Mouse (Mus musculus): ENCODE measurements at regions not wholly inside any gene's neighbourhood (a gene's known extent, or its start where the extent isn't known, plus 50 kb on each side); places are given as distances from the start of the nearest gene placed in this dataset.

DNA sequence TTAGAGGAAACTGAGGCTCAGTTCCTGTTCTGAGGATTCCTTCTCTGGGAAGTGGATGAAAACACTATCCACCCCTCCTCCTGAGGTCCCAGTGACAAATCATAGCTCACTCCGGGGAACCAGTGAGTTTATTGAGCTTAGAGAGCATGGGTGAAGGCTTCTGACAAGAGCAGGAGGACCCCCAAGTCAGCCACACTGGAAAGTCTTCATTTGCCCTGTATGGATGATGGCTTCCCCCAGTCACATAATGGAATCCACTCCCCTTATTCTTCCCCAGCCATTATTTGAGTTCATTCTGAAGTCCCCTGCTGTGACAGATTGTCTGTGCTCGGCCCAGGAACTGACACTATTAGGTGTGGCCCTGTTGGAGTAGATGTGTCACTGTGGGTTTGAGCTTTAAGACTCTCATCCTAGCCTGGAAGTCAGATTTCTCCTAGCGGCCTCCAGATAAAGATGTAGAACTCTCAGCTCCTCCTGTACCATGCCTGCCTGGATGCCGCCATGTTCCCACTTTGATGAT lies 141.3 kb downstream of the Chst1 start:
- WGBS, result 84% methylated on average over 4 of the region's 4 CpGs
- Histone ChIP-seq H3K9me3 (no peaks in the 10 kb centered on the region), H3K27me3 (0 out of 2 replicates have a peak, but pooled peaks cover 3% of the 10 kb centered on the region), H3K9ac (no peak overlapping the region), H3K27ac (no peak overlapping the region), H3K4me1 (peaks cover 5% of the 10 kb centered on the region; the same call in 1 of the 2 replicates), H3K36me3 (no peaks in the 10 kb centered on the region), H3K4me2 (replicated peaks) (no peak overlapping the region), H3K4me3 (no peak overlapping the region)
- ATAC-seq (ENCODE audit: insufficient number of reproducible peaks, insufficient read depth, low FRiP score, low TSS enrichment), result no peak

DNA sequence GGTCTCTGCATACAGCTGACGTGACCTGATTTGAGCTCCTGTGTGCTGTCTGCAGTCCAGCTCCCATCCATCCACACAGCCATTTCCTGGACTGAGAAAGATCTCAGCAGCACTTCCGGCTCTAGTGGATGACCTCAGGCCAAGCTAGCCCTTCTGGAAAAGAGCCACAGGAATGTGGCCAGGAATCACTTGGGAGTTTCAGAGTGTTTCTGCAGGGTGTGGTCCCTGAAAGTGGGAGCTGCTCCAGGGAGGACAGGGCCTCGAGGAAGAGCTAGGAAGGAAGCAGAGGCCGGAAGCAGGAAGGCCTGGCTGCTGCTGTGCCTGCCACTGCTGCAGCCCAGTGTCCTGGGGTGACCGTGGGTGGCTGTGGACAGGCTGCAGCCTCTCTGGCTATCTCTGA lies 142.5 kb downstream of the Chst1 start:
- Histone ChIP-seq H3K27ac (peak overlapping the region; percentile 50; the same call in 1 of the 2 replicates), H3K4me1 (peaks cover 5% of the 10 kb centered on the region; the same call in 1 of the 2 replicates), H3K36me3 (no peaks in the 10 kb centered on the region), H3K27me3 (0 out of 2 replicates have a peak, but pooled peaks cover 3% of the 10 kb centered on the region), H3K9me3 (no peaks in the 10 kb centered on the region), H3K4me2 (replicated peaks) (no peak overlapping the region), H3K9ac (no peak overlapping the region), H3K4me3 (no peak overlapping the region)
- no peak for ATAC-seq (ENCODE audit: insufficient number of reproducible peaks, insufficient read depth, low FRiP score, low TSS enrichment)
- WGBS, result 59% methylated on average over 5 of the region's 5 CpGs

DNA sequence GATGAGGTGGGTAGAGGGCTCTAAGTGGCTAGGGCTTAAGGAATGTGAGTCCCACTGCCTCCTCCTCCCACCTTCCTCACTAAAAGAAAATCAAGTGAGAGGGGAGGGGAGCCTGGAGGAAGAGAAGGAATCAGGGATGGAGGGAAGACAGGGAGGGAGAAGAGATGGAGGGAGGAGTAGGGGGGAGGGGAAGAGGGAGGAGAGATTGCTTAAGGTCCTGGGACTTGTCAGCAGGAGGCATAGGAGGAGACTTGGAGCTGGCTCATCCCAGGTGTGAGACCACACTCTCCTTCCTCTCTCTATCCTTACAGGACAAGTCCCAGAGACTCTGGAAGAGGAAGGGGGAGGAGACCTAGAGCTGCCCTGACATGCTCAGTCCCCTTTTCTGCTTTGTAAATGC lies 143.2 kb downstream of the Chst1 start:
- ATAC-seq (ENCODE audit: insufficient number of reproducible peaks, insufficient read depth, low FRiP score, low TSS enrichment), result no peak
- no peaks in the 10 kb centered on the region for H3K9me3 ChIP-seq
- no peak overlapping the region for H3K4me3 ChIP-seq
- H3K27ac ChIP-seq, result peak overlapping the region; percentile 50; the same call in 1 of the 2 replicates
- peaks cover 5% of the 10 kb centered on the region; the same call in 1 of the 2 replicates for H3K4me1 ChIP-seq
- no peaks in the 10 kb centered on the region for H3K36me3 ChIP-seq
- 0 out of 2 replicates have a peak, but pooled peaks cover 3% of the 10 kb centered on the region for H3K27me3 ChIP-seq
- no peak overlapping the region for H3K9ac ChIP-seq
- H3K4me2 ChIP-seq (replicated peaks), result no peak overlapping the region

DNA sequence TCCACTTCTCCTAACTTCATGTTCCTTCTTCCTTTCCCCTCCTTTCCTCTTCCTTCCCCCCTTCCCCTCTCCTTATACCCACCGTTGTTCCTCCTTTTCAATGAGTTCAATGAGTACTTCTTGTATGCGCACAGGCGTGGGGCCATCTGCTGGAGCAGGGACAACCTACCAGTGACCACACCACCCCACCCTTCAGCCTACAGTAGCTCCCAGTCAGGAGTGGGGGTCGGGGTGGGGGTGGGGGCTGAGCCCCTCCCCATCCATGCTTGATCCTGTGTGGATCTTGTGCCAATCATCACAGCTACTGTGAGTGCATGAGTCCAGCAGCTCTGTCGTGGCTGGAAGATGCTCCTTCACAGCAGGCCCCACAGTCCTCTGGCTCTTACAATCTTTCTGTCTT lies 143.6 kb downstream of the Chst1 start:
- H3K4me1 ChIP-seq, result peaks cover 5% of the 10 kb centered on the region; the same call in 1 of the 2 replicates
- H3K9me3 ChIP-seq, result no peaks in the 10 kb centered on the region
- ATAC-seq (ENCODE audit: insufficient number of reproducible peaks, insufficient read depth, low FRiP score, low TSS enrichment), result no peak
- H3K36me3 ChIP-seq, result no peaks in the 10 kb centered on the region
- no peak overlapping the region for H3K9ac ChIP-seq
- no peak overlapping the region for H3K27ac ChIP-seq
- WGBS, result 36% methylated on average over 5 of the region's 5 CpGs
- H3K4me3 ChIP-seq, result no peak overlapping the region
- no peak overlapping the region; the same call in 1 of the 2 replicates for H3K4me2 ChIP-seq (replicated peaks)
- 0 out of 2 replicates have a peak, but pooled peaks cover 3% of the 10 kb centered on the region for H3K27me3 ChIP-seq

DNA sequence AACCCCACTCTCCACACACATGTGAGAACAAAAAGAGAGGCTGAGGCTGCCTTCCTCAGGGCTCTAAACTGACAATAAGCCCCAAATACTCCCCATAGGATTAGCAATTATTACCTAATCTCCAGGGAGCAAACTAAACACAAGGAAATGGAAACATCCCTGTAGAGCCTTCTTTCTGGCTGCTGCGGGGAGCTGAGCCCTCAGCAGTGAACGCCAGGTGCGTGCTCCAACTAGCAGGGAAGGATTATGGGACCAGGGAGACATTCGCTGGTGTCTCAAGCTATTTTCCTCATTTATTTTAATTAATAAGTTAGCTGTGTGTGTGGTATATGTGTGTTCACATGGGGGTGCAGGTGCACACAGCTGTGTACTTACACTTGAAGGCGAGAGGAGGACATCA lies 144.4 kb downstream of the Chst1 start:
- H3K27ac ChIP-seq, result no peak overlapping the region
- H3K4me2 ChIP-seq (replicated peaks), result no peak overlapping the region
- H3K27me3 ChIP-seq, result 0 out of 2 replicates have a peak, but pooled peaks cover 3% of the 10 kb centered on the region
- no peak for ATAC-seq (ENCODE audit: insufficient number of reproducible peaks, insufficient read depth, low FRiP score, low TSS enrichment)
- H3K4me3 ChIP-seq, result no peak overlapping the region
- 48% methylated on average over 5 of the region's 5 CpGs for WGBS
- H3K9me3 ChIP-seq, result no peaks in the 10 kb centered on the region
- no peaks in the 10 kb centered on the region for H3K36me3 ChIP-seq
- H3K9ac ChIP-seq, result no peak overlapping the region
- peaks cover 5% of the 10 kb centered on the region; the same call in 1 of the 2 replicates for H3K4me1 ChIP-seq

DNA sequence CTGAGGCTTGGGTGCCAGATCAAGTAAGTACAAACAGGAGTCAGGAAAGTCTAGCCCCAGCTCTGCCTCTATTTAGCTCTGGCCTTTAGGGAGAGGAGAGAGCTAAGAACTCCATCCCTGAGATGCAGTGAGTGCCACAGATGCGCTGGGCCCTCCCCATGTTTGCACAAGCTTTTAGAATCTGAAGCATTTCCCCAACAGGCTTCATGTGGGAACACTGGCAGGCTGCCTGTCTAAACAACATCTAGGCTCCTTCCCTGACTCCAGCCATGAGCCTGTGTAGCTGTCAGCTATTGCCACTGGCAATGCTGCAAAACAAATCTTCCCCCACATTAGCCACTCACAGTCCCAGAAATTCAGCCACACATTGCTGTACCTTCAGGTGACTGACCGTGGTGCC lies 147.9 kb downstream of the Chst1 start:
- Histone ChIP-seq H3K36me3 (no peaks in the 10 kb centered on the region), H3K27ac (no peak overlapping the region), H3K9ac (no peak overlapping the region), H3K27me3 (no peaks in the 10 kb centered on the region), H3K4me3 (no peak overlapping the region), H3K9me3 (no peaks in the 10 kb centered on the region), H3K4me2 (replicated peaks) (no peak overlapping the region), H3K4me1 (peaks cover 3% of the 10 kb centered on the region; the same call in 1 of the 2 replicates)
- 81% methylated on average over 2 of the region's 2 CpGs for WGBS
- no peak for ATAC-seq (ENCODE audit: insufficient number of reproducible peaks, insufficient read depth, low FRiP score, low TSS enrichment)

DNA sequence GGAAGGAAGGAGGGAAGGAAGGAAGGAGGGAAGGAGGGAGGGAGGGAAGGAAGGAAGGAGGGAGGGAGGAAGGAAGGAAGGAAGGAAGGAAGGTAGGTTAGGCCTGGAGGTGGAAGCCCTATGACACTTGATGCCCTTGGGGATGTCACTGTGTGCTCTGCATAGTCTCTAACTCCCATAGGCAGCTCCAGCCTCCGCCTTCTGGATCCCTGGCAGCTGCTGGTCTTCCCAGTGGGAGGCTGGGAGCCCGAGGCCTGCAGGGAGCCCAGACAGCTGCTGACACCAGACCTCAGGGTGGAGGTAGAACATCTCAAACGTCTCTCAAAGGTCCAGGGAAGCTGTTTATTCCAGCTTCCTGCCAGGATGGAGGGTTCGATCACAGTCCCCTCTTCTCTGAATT lies 150.6 kb downstream of the Chst1 start:
- H3K36me3 ChIP-seq, result no peaks in the 10 kb centered on the region
- H3K4me2 ChIP-seq (replicated peaks), result no peak overlapping the region
- H3K9ac ChIP-seq, result no peak overlapping the region
- no peak for ATAC-seq (ENCODE audit: insufficient number of reproducible peaks, insufficient read depth, low FRiP score, low TSS enrichment)
- H3K9me3 ChIP-seq, result no peaks in the 10 kb centered on the region
- no peaks in the 10 kb centered on the region for H3K27me3 ChIP-seq
- WGBS, result 46% methylated on average over 4 of the region's 4 CpGs
- H3K27ac ChIP-seq, result no peak overlapping the region
- no peak overlapping the region for H3K4me3 ChIP-seq
- H3K4me1 ChIP-seq, result no peaks in the 10 kb centered on the region

DNA sequence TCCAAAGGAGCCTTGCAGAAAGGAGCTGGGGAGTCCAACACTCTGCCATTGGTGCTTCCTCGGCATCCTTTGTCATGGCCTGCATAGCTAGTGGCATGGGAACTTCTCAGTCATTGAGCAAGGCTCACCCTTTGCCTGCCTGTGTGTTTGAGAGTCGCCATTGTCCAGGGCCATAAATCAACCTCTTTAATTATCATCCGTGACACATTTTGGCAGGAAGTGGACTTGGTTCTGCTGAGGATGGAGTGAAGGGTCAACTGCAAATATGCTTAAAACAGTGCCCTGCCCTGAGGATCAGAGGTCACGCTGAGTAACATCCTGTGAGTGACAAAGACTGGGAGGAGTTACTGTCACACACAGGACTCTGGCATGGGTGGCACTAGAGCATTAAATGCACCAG lies 151.2 kb downstream of the Chst1 start:
- no peak for ATAC-seq (ENCODE audit: insufficient number of reproducible peaks, insufficient read depth, low FRiP score, low TSS enrichment)
- H3K27me3 ChIP-seq, result no peaks in the 10 kb centered on the region
- H3K4me3 ChIP-seq, result no peak overlapping the region
- no peak overlapping the region for H3K4me2 ChIP-seq (replicated peaks)
- H3K4me1 ChIP-seq, result no peaks in the 10 kb centered on the region
- H3K36me3 ChIP-seq, result no peaks in the 10 kb centered on the region
- no peak overlapping the region for H3K9ac ChIP-seq
- WGBS, result 47% methylated on average over 4 of the region's 4 CpGs
- H3K27ac ChIP-seq, result no peak overlapping the region
- H3K9me3 ChIP-seq, result no peaks in the 10 kb centered on the region

DNA sequence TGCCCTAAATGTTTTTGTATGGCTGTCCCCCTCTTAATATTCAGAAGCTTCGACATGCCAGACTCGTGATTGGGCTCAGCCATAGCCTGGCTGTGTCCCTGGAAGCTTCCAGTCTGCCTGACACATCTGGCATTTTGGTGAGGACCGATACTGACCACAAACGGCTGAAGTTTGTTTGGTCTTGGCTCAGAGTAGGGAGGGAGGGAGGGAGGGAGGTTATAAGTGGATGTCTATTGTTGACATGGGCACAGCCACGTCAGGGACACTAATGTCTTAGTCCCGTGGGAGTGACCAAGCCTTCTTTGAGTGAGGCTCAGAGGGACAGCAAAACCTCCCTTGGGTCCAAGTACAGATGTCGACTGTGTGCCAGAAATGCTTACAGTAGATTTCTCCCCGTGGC lies 151.7 kb downstream of the Chst1 start:
- ATAC-seq (ENCODE audit: insufficient number of reproducible peaks, insufficient read depth, low FRiP score, low TSS enrichment), result no peak
- no peaks in the 10 kb centered on the region for H3K36me3 ChIP-seq
- no peaks in the 10 kb centered on the region for H3K9me3 ChIP-seq
- no peak overlapping the region for H3K4me2 ChIP-seq (replicated peaks)
- no peaks in the 10 kb centered on the region for H3K27me3 ChIP-seq
- no peak overlapping the region for H3K4me3 ChIP-seq
- no peak overlapping the region for H3K27ac ChIP-seq
- H3K4me1 ChIP-seq, result no peaks in the 10 kb centered on the region
- 46% methylated on average over 8 of the region's 8 CpGs for WGBS
- no peak overlapping the region for H3K9ac ChIP-seq

DNA sequence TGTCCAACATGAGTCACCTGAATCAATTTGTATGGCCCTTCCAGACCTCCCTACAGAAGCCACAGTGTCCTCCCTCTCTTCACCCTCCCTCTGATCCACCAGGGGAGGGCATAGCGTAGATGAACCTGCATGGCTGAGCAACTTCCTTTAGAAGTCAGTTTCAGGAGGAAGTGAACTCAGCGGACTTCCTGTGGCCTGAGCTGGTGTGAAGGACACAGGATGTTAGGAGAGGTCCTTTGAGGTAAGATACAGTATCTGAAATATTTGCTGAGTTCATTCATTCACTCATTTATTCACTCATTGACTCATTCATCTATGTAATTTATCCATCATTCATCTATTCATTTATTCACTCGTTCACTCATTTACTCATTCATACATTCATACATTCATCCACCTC lies 152.6 kb downstream of the Chst1 start:
- WGBS, result 85% methylated on average over 3 of the region's 3 CpGs
- no peak overlapping the region for H3K4me3 ChIP-seq
- no peak overlapping the region for H3K27ac ChIP-seq
- H3K4me1 ChIP-seq, result no peaks in the 10 kb centered on the region
- no peaks in the 10 kb centered on the region for H3K9me3 ChIP-seq
- H3K4me2 ChIP-seq (replicated peaks), result no peak overlapping the region
- H3K27me3 ChIP-seq, result no peaks in the 10 kb centered on the region
- H3K9ac ChIP-seq, result no peak overlapping the region
- ATAC-seq (ENCODE audit: insufficient number of reproducible peaks, insufficient read depth, low FRiP score, low TSS enrichment), result no peak
- H3K36me3 ChIP-seq, result no peaks in the 10 kb centered on the region

DNA sequence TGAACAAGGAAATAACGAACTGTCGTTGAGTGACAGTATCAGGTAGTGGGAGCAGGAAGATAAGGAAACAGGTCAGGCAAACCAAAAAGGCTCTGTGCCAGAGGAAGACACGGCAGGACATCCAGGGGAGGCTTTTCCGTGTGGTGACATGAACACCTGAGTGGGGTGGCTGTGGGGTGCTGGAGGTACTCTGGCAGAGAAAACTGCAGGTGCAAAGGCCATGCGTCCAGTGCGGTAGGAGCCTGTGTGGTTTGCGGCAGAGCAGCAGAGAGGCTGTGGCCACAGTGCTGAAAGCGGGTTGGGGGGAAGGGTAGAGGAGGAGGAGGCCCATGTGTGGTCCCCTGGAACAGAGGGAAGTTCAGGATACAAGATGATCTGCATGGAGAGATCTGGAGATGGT lies 153.3 kb downstream of the Chst1 start:
- ATAC-seq (ENCODE audit: insufficient number of reproducible peaks, insufficient read depth, low FRiP score, low TSS enrichment), result no peak
- Histone ChIP-seq H3K36me3 (no peaks in the 10 kb centered on the region), H3K9me3 (no peaks in the 10 kb centered on the region), H3K4me3 (no peak overlapping the region), H3K9ac (no peak overlapping the region), H3K4me2 (replicated peaks) (no peak overlapping the region), H3K27ac (no peak overlapping the region), H3K4me1 (no peaks in the 10 kb centered on the region), H3K27me3 (no peaks in the 10 kb centered on the region)
- WGBS, result 85% methylated on average over 8 of the region's 8 CpGs

DNA sequence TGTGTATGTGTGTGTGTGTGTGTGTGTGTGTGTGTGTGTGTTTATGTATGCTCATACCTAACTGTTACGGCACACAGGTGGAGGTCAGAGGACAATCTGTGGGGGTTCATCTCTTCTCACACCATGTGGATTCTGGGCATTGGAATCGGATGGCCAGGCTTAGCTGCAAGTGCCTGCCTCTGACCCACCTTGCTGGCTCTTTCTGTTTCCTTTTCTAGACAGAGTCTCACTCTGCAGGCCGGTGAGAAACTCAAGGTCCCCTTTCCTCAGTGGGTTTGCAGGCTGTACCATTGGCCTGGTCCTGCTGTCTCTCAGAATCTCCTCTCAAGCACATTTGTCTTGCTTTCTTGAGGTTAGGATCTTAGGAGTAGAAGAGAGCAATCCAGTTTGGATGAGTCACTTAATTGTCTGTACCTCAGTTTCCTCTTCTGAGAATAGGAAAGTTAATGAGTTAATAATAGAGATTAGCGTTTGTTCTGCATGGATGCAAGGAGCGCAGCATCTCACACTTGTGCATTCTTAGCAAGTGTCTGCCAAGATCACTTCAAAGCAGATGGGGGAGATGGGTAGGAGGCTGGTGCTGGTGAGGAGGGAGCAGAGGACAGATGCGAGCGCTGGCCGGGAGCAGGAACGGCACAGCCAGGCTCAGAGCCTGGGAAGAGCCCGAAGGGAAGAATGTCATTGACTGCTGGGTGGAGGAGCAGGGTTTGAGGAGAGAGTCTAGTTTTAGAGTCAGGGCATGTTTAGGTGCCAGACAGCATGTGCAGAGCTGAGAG lies 155.2 kb downstream of the Chst1 start:
- WGBS, result 77% methylated on average over 10 of the region's 10 CpGs
- ATAC-seq (ENCODE audit: insufficient number of reproducible peaks, insufficient read depth, low FRiP score, low TSS enrichment), result no peak
- Histone ChIP-seq H3K27ac (no peak overlapping the region), H3K9me3 (no peaks in the 10 kb centered on the region), H3K4me1 (no peaks in the 10 kb centered on the region), H3K36me3 (no peaks in the 10 kb centered on the region), H3K4me3 (no peak overlapping the region), H3K4me2 (replicated peaks) (no peak overlapping the region), H3K27me3 (no peaks in the 10 kb centered on the region), H3K9ac (no peak overlapping the region)
